Mouse (Mus musculus): Measurements from ENCODE around the gene Abcg2. TPM values are rescaled to one million over a fixed set of nuclear protein-coding genes. Genes with fewer than 3 reads are reported as not detected.
"Not testable (repeated sequence)": the region's sequence is repeated elsewhere in the genome, so short reads cannot be mapped to it uniquely, and the experiment has no call there.

Abcg2 gene
- total RNA-seq (2021) = 10 to 100 TPM; 19.8 to 23.8 TPM
- long read RNA-seq, experiment 1, full-length matches to known transcripts = 5 of 6 reads
- long read RNA-seq, experiment 1, partial matches to known transcripts = 0 of 6 reads
- long read RNA-seq, experiment 1, other reads (novel, unspliced or antisense) = 1 of 6 reads
- long read RNA-seq, experiment 2, full-length matches to known transcripts = 18 of 21 reads
- long read RNA-seq, experiment 2, partial matches to known transcripts = 2 of 21 reads
- long read RNA-seq, experiment 2, other reads (novel, unspliced or antisense) = 1 of 21 reads

- DNase-seq (ENCODE audit: low spot score in 2 of 2) = not testable (repeated sequence)
Observed at GRCm38 (mm10) chr6:58584223-58584622, at the start of gene Abcg2. Abcg2 (plus strand) TSS chr6:58584523.

DNA sequence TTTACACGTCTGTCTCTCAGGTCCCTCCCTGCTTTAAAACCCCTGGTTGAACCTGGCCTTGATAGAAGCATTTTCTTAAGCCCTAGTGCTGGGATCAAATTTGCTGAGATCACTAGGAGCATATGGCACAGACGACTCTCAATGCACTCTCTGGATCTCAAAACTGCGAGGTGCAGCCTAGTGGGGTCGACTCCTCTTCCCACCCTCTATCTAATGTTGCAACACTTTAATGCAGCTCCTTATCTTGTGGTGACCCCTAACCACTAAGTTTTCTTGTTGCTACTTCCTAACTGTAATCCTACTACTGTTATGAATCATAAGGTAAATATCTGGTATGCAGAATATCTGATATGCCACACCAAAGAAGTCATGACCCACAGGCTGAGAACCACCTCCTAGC, 44.1 kb upstream of the Abcg2 start:
- DNase-seq (ENCODE audit: low spot score in 2 of 2); H3K27ac ChIP-seq; H3K4me3 ChIP-seq: not testable (repeated sequence)

More at GRCm38 (mm10) chr6:58584223-58584622, at the start of gene Abcg2:
- H3K4me3 ChIP-seq, H3K27ac ChIP-seq: not testable (repeated sequence)

GRCm38 (mm10) chr6:58542852-58543251, 41.5 kb upstream of the Abcg2 start:
- not testable (repeated sequence) for H3K4me3 ChIP-seq, H3K27ac ChIP-seq
- peak; percentile 76 for TF ChIP-seq CTCF (conservative IDR thresholded peaks at IDR 0.05)
- DNase-seq (ENCODE audit: low spot score in 2 of 2) = peak in 1 of 2 experiments; percentile 42

- peak overlapping the region; percentile 59; the same call in 1 of the 2 replicates for H3K27ac ChIP-seq
- not testable (repeated sequence) for H3K4me3 ChIP-seq; DNase-seq (ENCODE audit: low spot score in 2 of 2)
Observed at GRCm38 (mm10) chr6:58544971-58545370, 39.4 kb upstream of the Abcg2 start.

- H3K4me3 ChIP-seq = not testable (repeated sequence)
- H3K27ac ChIP-seq = peak overlapping the region; percentile 65
- peak in 1 of 2 experiments; percentile 38 for DNase-seq (ENCODE audit: low spot score in 2 of 2)
Observed at GRCm38 (mm10) chr6:58546050-58546449, 38.3 kb upstream of the Abcg2 start.

DNA sequence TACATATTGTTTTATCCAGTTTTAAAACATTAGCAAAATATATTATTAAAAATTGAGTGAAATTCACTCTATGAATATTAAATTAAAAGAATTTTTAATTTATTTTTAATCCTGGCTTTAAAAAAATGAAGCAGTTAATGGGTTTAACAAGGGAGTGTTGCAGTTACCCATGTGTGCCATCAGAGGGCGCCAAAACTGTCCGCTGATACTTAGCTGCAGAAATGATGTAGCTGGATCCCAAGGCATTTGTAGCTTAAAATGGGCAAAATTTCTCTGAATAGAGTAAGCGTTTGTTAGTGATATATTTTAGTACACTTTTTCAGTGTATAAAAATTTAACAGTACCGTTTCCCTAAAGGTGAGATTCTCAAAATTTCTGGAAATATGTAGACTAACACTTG, 37.5 kb upstream of the Abcg2 start:
- Histone ChIP-seq H3K27ac (peak overlapping the region; percentile 65), H3K4me3 (no peak overlapping the region)
- peak; percentile 47 to 63 for DNase-seq (ENCODE audit: low spot score in 2 of 2)
- peak; percentile 97 for TF ChIP-seq CTCF (conservative IDR thresholded peaks at IDR 0.05)

DNA sequence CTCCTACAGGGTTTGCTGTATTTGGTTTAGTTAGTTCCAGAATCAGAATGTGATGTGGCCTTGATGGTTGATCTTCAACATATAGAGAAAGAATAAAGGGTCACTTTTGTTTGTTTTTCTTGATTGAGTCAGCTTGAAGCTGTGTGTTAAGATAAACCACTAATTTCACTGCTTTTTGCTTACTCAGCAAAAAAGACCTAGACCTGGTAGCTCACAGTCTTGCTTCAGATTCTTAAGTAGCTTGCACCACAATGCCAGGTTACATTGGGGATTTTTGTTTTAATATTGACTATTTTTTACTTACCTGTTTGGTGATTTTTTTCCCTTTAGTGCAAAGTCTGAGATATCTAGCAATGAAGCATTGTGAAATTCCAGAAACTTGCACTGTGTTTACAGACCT, 30.5 kb upstream of the Abcg2 start:
- DNase-seq (ENCODE audit: low spot score in 2 of 2); H3K4me3 ChIP-seq; H3K27ac ChIP-seq: not testable (repeated sequence)

- H3K27ac ChIP-seq; DNase-seq (ENCODE audit: low spot score in 2 of 2); H3K4me3 ChIP-seq: not testable (repeated sequence)
Observed at GRCm38 (mm10) chr6:58593987-58594844, 9.9 kb downstream of the Abcg2 start.

GRCm38 (mm10) chr6:58595639-58596293, 11.4 kb downstream of the Abcg2 start:
- Histone ChIP-seq H3K4me3 (peak overlapping the region; percentile 63), H3K27ac (peak overlapping the region; percentile 82)
- not testable (repeated sequence) for DNase-seq (ENCODE audit: low spot score in 2 of 2)

GRCm38 (mm10) chr6:58596294-58596653, 12.0 kb downstream of the Abcg2 start:
- Histone ChIP-seq H3K27ac (peak overlapping the region; percentile 82), H3K4me3 (peak overlapping the region; percentile 63)
- peak in 1 of 2 experiments; percentile 26 for DNase-seq (ENCODE audit: low spot score in 2 of 2)
- TF ChIP-seq CTCF (conservative IDR thresholded peaks at IDR 0.05) = no peak

GRCm38 (mm10) chr6:58602119-58602518, 17.8 kb downstream of the Abcg2 start:
- DNase-seq (ENCODE audit: low spot score in 2 of 2); H3K4me3 ChIP-seq; H3K27ac ChIP-seq: not testable (repeated sequence)

DNA sequence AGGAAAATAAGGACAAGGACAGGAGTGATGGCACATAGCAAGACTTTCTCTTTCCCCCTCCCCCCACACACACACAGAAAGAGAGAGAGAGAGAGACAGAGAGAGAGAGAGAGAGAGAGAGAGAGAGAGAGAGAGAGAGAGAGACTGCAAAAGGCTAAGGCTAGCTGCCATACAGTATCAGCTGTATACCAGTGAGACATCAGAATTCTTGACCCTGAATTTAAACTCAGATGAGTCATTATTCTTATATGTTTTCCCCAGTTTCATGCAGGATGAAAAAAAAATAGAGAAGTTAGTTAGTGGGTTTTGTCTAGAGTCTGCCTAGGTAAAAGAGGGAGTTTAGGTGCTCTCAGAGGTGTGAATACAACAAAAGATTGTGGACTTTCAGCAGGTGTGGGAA, 18.7 kb downstream of the Abcg2 start:
- H3K27ac ChIP-seq; H3K4me3 ChIP-seq; DNase-seq (ENCODE audit: low spot score in 2 of 2): not testable (repeated sequence)

- not testable (repeated sequence) for H3K27ac ChIP-seq, H3K4me3 ChIP-seq
- DNase-seq (ENCODE audit: low spot score in 2 of 2) = peak; percentile 15 to 32
- TF ChIP-seq CTCF (conservative IDR thresholded peaks at IDR 0.05) = peak; percentile 68
Observed at GRCm38 (mm10) chr6:58603485-58604090, 19.3 kb downstream of the Abcg2 start.

Measured in layer of hippocampus, adult 2 months (tissue).